Mouse (Mus musculus) granulocyte monocyte progenitor cell, adult 5-6 weeks (primary cell): ENCODE results near the gene Tubb5. TPM values are rescaled to one million over a fixed set of nuclear protein-coding genes. Genes with fewer than 3 reads are reported as not detected.

Source experiments
- ATAC-seq: replicated peaks from 2 replicates; pipeline ENCODE4 v1.8.0; 2016; ENCODE audit warnings: mild to moderate bottlenecking, moderate TSS enrichment, inconsistent platforms; ENCODE audit not compliant: poor library complexity, severe bottlenecking
- total RNA-seq, 2 experiments: library from RNA; stranded (forward) in 1 of 2; stranded (reverse) in 1 of 2; fragments of 200-712, 200-1000 nt in 1 of 2; fragments of >200 nt in 1 of 2; fragmentation: Nextera tagmentation in 1 of 2; gene quantifications; 2 replicates each; pipeline ENCODE4 v1.2.3; 2014 to 2017

The Tubb5 gene
- total RNA-seq (2014; fragmentation: Nextera tagmentation) = 640 and 699 TPM in 2 replicates
- 874 and 1,022 TPM in 2 replicates for total RNA-seq (2017)

GRCm38 (mm10) chr17:35838122-35838544 lies at the start of gene Tubb5:
Gene Tubb5 (minus strand): TSS chr17:35838306.
- peak; percentile 45 for ATAC-seq

- ATAC-seq = no peak
Measured at GRCm38 (mm10) chr17:35887725-35888124, 49.6 kb upstream of the Tubb5 start.

GRCm38 (mm10) chr17:35883777-35884176 lies 45.7 kb upstream of the Tubb5 start:
- no peak for ATAC-seq

- no peak for ATAC-seq
Measured at GRCm38 (mm10) chr17:35882924-35883323, 44.8 kb upstream of the Tubb5 start.

- ATAC-seq = peak; percentile 96
Measured at GRCm38 (mm10) chr17:35879245-35880057, 41.3 kb upstream of the Tubb5 start, which contains the start of gene Dhx16. Gene Dhx16 (plus strand): TSS chr17:35879819.

- no peak for ATAC-seq
Measured at GRCm38 (mm10) chr17:35874721-35875120, 36.6 kb upstream of the Tubb5 start.

GRCm38 (mm10) chr17:35873774-35874519 lies 35.8 kb upstream of the Tubb5 start:
- peak; percentile 47 for ATAC-seq

GRCm38 (mm10) chr17:35870884-35871696 lies 33.0 kb upstream of the Tubb5 start:
- ATAC-seq = no peak

GRCm38 (mm10) chr17:35870151-35870883 lies 32.2 kb upstream of the Tubb5 start:
- peak; percentile 72 for ATAC-seq

GRCm38 (mm10) chr17:35869346-35870067 lies 31.4 kb upstream of the Tubb5 start:
- ATAC-seq = no peak

GRCm38 (mm10) chr17:35868961-35869345 lies 30.8 kb upstream of the Tubb5 start:
- no peak for ATAC-seq

GRCm38 (mm10) chr17:35868165-35868820 lies 30.2 kb upstream of the Tubb5 start:
- no peak for ATAC-seq

- 0 out of 2 replicates have a peak, but pooled peaks have one; percentile 4 for ATAC-seq
Measured at GRCm38 (mm10) chr17:35866911-35867890, 29.1 kb upstream of the Tubb5 start.

GRCm38 (mm10) chr17:35866281-35866831 lies 28.2 kb upstream of the Tubb5 start:
- ATAC-seq = no peak

GRCm38 (mm10) chr17:35865481-35866280 lies 27.6 kb upstream of the Tubb5 start, which contains the start of gene Ppp1r18:
Gene Ppp1r18 (plus strand): TSS chr17:35865593.
- ATAC-seq = peak; percentile 11

GRCm38 (mm10) chr17:35864832-35865353 lies 26.8 kb upstream of the Tubb5 start:
- ATAC-seq = no peak
